Mouse (Mus musculus) G1E (cell line): ENCODE measurements around the gene Mtf1. TPM values are rescaled to one million over a fixed set of nuclear protein-coding genes. Genes with fewer than 3 reads are reported as not detected.

ENCODE experiments used
- ATAC-seq: 2 replicates; pipeline ENCODE4 v1.8.0; 2016; ENCODE audit warnings: mild to moderate bottlenecking; ENCODE audit not compliant: insufficient number of reproducible peaks, poor library complexity, low FRiP score, severe bottlenecking; ENCODE audit errors: extremely low read depth
- DNase-seq: peaks from one replicate; pipeline ENCODE4 v3.0.0; 2012; ENCODE audit warnings: low spot score
- H3K27me3 ChIP-seq: 2 replicates; pipeline ENCODE4 v1.6.1; 2012; ENCODE audit warnings: mild to moderate bottlenecking, low read length, inconsistent platforms; ENCODE audit not compliant: insufficient read depth
- H3K36me3 ChIP-seq: replicated peaks from 2 replicates; pipeline ENCODE3; 2012; ENCODE audit warnings: mild to moderate bottlenecking, inconsistent platforms
- H3K4me1 ChIP-seq: 2 replicates; pipeline ENCODE4 v1.6.1; 2012; ENCODE audit warnings: low read depth, low read length, inconsistent platforms, mixed read lengths; ENCODE audit not compliant: insufficient read depth
- H3K4me3 ChIP-seq: 2 replicates; pipeline ENCODE4 v1.5.1; 2012; ENCODE audit warnings: low read depth, mild to moderate bottlenecking, inconsistent platforms, low read length, moderate library complexity, mixed read lengths
- H3K9me3 ChIP-seq: replicated peaks from 2 replicates; pipeline ENCODE4 v1.6.1; 2012; ENCODE audit warnings: inconsistent platforms
- CTCF ChIP-seq: IDR thresholded peaks from 2 replicates; pipeline ENCODE4 v1.5.1; 2012; ENCODE audit warnings: low read depth, low read length, inconsistent platforms, mixed read lengths
- GATA1 ChIP-seq: IDR thresholded peaks from 2 replicates; pipeline ENCODE4 v1.6.1; 2012; ENCODE audit warnings: borderline replicate concordance, low read length, inconsistent platforms, mixed read lengths
- GATA2 ChIP-seq: IDR thresholded peaks from 2 replicates; pipeline ENCODE4 v1.6.1; 2012; ENCODE audit warnings: low read depth, low read length, inconsistent platforms, borderline replicate concordance
- POLR2AphosphoS5 ChIP-seq: IDR thresholded peaks from 2 replicates; pipeline ENCODE4 v1.6.1; 2012; ENCODE audit warnings: low read depth, low read length, inconsistent platforms; ENCODE audit not compliant: insufficient replicate concordance
- TAL1 ChIP-seq: conservative IDR thresholded peaks from 2 replicates; pipeline ENCODE4 v1.6.1; 2012; ENCODE audit warnings: low read depth, low read length, inconsistent platforms, mixed read lengths
- polyA plus RNA-seq: library from polyadenylated mRNA; stranded (reverse); fragments of >175 nt; gene quantifications from 2 replicates; pipeline ENCODE4 v1.2.3, GENCODE M21; 2012
- total RNA-seq, 2 experiments: library from RNA; stranded (forward) in 1 of 2; stranded (reverse) in 1 of 2; fragments of 200-1000 nt in 1 of 2; fragments of >200 nt in 1 of 2; fragmentation: Nextera tagmentation in 1 of 2; gene quantifications; 2 replicates each; pipeline ENCODE4 v1.2.3; 2014 to 2017

Mtf1 gene
- total and polyA plus RNA-seq, 3 experiments, result 7.6 to 31.5 (median 22.5) TPM

DNA sequence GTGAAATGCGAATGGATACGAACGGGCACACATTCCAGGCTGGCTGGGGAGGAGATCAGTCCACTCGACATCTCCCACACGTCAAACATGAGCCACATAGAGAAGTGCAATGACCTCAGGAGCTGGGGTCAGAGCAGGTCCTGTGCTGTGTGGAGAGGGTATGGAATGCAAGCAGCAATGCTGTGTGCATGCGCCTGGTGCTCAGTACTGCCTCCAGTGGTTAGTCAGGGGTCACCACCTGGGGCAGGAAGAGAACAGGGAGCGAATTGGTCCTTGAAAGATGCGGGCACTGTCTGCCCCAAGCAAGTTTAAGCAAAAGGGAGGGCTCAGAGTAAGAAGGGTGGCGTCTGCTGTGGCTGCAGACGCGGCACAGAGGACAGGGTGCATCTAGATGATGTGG lies 41.6 kb downstream of the Mtf1 start:
- H3K27me3 ChIP-seq, result no peaks in the 10 kb centered on the region
- ATAC-seq, result no peak
- peaks cover 95% of the 10 kb centered on the region for H3K36me3 ChIP-seq
- no peak overlapping the region for H3K4me3 ChIP-seq
- TF ChIP-seq CTCF, result peak; percentile 69
- TF ChIP-seq POLR2AphosphoS5, result no peak
- no peak for TF ChIP-seq GATA1
- DNase-seq, result peak; percentile 36
- 0 out of 2 replicates have a peak, but pooled peaks cover 3% of the 10 kb centered on the region for H3K9me3 ChIP-seq
- peaks cover 18% of the 10 kb centered on the region for H3K4me1 ChIP-seq

DNA sequence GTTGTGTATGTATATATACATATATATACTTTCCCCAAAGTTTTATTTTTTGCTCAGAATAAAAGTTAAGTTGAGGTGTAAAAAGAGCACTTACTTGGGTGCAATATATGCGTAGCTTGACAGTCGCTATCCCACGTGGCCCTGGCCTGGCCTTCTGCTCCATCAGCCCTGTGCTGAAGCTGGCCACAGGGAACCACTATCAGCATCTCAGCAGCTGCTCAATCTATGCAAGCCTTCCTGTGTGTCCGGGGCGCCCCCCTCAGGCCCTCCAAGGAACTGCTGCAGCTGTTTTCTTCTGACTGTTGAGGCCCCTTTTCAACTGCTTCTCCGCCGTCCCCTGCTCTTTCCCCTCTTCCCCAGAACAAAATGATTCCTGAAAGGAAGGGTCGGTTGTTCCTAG lies 45.7 kb downstream of the Mtf1 start:
- Histone ChIP-seq H3K9me3 (no peaks in the 10 kb centered on the region), H3K36me3 (peaks cover 76% of the 10 kb centered on the region), H3K4me3 (no peak overlapping the region; the same call in 1 of the 2 replicates), H3K4me1 (peaks cover 42% of the 10 kb centered on the region), H3K27me3 (no peaks in the 10 kb centered on the region)
- ATAC-seq (peak; percentile 43; the same call in 1 of the 2 replicates), DNase-seq (peak; percentile 62)
- TF ChIP-seq GATA1, result no peak
- TF ChIP-seq TAL1, result no peak; the same call in 1 of the 2 replicates
- no peak for TF ChIP-seq GATA2
- TF ChIP-seq POLR2AphosphoS5, result no peak
- peak; percentile 90 for TF ChIP-seq CTCF

DNA sequence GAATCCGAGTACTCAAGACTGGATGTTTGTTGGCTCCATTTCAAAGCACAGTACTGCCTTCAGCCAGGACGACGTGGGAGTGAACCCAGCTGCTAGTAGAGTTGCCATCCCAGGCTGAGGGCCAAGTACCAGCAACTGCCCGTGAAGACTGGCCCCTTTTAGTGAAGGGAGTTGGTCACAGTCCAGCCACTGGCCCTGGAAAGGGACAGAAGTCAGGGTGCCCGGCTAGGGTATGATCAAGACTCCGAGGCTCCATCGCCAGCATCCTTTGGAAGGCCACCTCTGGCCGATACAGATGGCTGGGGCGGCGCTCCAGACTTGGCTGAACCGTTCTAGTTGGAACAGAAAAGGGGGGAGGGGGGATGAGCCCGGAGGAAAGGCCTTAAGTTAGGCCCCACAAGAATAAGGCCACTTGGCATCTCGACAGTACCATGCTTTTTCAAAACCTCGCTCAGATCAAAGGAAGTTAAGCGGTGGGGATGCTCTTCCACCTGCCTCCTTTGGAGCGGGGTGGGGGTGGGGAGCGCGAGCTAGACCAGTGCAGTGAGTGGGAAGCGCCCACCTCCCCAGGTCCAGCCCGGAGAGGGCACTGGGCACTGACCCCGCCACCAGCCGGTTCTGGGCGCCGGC lies 47.8 kb downstream of the Mtf1 start:
- DNase-seq, result no peak
- TF ChIP-seq POLR2AphosphoS5 (no peak), CTCF (no peak), GATA2 (no peak), TAL1 (no peak), GATA1 (no peak)
- Histone ChIP-seq H3K4me1 (peaks cover 48% of the 10 kb centered on the region), H3K4me3 (peak overlapping the region; percentile 97), H3K36me3 (peaks cover 76% of the 10 kb centered on the region), H3K27me3 (no peaks in the 10 kb centered on the region), H3K9me3 (no peaks in the 10 kb centered on the region)
- no peak; the same call in 1 of the 2 replicates for ATAC-seq

DNA sequence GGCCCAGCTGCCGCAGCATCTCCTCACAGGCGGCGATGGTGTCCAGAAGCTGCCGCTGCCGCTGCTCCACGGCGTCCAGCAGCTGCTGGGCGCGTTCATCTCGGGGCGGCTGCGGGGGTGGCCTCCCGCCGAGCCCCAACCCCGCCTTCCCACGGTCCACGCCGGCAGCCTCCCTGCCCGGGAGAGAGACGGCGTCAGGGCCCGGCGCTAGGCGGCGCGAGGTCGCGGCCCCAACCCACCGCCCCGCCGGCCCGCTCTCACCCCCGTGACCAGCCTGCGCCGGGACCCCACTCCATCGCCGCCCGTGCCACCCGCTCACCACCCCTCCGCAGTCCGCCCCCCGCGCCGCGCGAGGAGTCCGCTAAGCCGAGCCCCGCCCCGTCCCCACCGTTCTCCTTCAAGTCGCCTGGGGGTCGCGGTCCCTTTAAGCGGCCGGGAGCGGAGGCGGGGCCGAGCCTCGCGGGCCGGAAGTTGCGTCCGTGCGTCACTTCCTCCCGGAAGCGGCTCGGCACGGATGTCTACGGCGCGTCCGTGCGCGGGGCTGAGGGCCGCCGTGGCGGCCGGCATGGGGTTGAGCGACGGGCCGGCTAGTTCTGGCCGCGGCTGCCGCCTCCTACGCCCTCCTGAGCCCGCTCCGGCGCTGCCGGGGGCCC lies 48.5 kb downstream of the Mtf1 start, which contains the start of gene Yrdc:
Yrdc (plus strand) TSS at position 419 of the 653 bp plus-strand sequence.
- H3K27me3 ChIP-seq, result no peaks in the 10 kb centered on the region
- peaks cover 48% of the 10 kb centered on the region for H3K4me1 ChIP-seq
- TF ChIP-seq GATA2 (no peak), GATA1 (no peak), POLR2AphosphoS5 (no peak), TAL1 (no peak), CTCF (no peak)
- peak within 1 kb of the TSS; percentile 97 for H3K4me3 ChIP-seq
- peak; percentile 54 for ATAC-seq
- H3K36me3 ChIP-seq, result peaks cover 75% of the 10 kb centered on the region
- peak; percentile 94 for DNase-seq
- H3K9me3 ChIP-seq, result no peaks in the 10 kb centered on the region

- Histone ChIP-seq H3K27me3 (no peaks in the 10 kb centered on the region), H3K9me3 (no peaks in the 10 kb centered on the region), H3K4me1 (peaks cover 47% of the 10 kb centered on the region), H3K36me3 (peaks cover 76% of the 10 kb centered on the region), H3K4me3 (peak within 1 kb of the TSS; percentile 97)
- DNase-seq, result peak; percentile 89
- peak; percentile 55 for ATAC-seq
- TF ChIP-seq POLR2AphosphoS5 (no peak), GATA2 (no peak), CTCF (no peak), TAL1 (no peak), GATA1 (no peak)
Measured at GRCm38 (mm10) chr4:124850933-124851658, 49.2 kb downstream of the Mtf1 start, which contains the start of gene 1110065P20Rik. Gene 1110065P20Rik, minus strand, starts transcription at chr4:124851196.

DNA sequence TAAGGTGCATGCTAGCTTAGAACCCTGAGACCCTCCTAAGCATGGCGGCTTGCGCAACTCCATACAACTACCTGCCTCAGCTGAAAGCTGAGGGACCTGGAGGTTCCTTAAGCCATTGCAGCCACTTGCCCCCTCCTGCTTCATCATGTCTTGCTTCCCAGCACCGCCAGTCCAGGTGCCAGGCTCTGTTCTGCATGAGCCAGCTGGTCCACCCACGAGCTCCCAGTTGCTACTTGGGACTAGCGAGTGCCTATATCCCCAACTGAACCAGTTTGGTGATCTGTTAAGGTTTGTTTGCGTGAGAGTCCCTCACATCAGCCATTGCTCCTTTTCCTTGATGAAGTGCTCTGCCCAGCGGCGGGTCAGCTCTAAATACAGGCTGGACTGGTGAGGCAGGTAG lies 54.4 kb downstream of the Mtf1 start:
- no peak for DNase-seq
- Histone ChIP-seq H3K36me3 (peaks cover 74% of the 10 kb centered on the region), H3K9me3 (peaks cover 2% of the 10 kb centered on the region), H3K27me3 (no peaks in the 10 kb centered on the region), H3K4me1 (peaks cover 22% of the 10 kb centered on the region), H3K4me3 (no peak overlapping the region)
- ATAC-seq, result no peak
- TF ChIP-seq CTCF, result no peak
- no peak for TF ChIP-seq GATA2
- TF ChIP-seq GATA1, result no peak
- no peak for TF ChIP-seq TAL1
- no peak for TF ChIP-seq POLR2AphosphoS5
